Mouse (Mus musculus): ENCODE results near the gene Gm19426. TPM values are rescaled to one million over a fixed set of nuclear protein-coding genes. Genes with fewer than 3 reads are reported as not detected.

Gene Gm19426
- polyA plus RNA-seq (2014; fragmentation: Illumina TruSeq; extraction: RNeasy Lipid Tissue Mini Kit (QIAGEN cat#74804); ENCODE audit: low read depth, low replicate concordance) = 4.8 TPM

DNA sequence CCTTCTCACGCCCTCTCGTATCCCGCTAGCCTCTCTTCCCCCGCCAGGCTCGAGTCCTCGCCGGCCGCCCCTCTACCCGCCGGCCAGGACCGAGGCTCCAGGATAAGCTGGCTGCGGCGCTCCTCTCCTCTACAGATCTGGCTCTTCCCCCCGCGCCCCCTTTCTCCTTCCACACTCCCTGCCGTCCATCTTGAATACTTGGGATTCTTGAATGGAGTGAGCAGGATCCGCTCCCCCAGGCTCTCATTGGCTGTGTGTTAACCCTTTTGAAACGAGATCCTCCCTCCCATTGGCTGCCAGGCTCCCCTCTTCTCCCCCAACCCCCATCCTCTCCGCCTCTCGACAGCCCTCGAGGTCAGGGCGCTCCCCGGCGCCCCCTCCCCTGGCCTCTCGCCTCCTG lies at the start of gene Gm19426:
TSS of gene Gm19426 (minus strand) at position 95 of the 400 bp plus-strand sequence.

DNA sequence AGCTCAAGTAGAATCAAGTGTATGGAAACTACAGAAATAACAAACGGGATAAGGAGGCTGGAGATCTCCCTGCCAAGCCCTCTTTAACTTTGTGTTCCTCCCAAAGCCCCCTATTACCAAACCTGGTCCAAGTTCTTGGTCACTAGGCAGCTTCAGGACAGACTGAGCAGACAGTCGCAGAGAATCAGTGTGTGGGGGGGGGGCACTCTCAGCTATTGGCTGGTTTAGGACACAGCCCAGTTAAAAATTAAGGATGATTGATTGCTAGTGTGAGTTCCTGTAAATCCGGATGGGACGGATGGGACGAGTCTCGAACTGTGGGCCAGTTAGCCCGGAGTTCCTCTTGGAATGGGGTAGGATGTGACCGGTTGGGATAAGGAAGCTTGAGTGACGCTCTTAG lies 31.8 kb upstream of the Gm19426 start, which contains the start of gene Serping1:
TSS of gene Serping1 (minus strand) at position 204 of the 400 bp plus-strand sequence.

DNA sequence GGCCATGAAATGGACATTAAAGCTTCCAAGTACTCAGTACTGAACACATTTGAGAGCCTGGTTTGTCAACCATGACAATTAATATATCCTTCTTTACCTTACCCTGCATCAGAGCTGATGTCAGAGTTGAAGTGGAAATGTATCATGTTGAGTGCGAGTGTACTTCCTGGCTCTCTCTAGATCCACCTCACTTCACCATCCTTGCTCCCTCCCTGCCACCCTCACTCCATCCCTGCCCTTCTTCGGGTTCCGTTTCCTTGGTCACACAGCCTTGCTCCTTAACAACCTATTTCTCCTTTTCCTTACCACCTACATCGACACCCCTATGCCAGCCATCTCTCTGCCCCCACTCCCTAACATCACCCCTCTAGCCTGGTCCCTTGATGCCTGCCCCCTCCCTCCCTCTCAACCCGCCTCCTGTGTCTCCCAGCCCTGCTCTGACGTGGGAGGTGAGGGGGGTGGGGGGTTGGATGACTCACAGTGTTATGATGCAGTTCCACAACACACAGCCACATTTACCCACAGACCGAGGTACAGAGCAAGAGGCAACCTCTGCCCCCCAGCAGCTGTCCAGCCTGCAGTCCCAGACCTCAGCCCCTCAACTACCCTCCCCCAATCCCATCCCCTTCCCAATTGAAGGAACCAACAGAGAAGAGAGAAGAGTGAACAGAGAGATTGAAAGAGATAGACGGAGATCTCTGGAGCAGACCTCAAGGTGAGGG lies 9.7 kb downstream of the Gm19426 start, which contains the start of gene Ypel4:
TSS of gene Ypel4 (plus strand) at position 480 of the 722 bp plus-strand sequence.

DNA sequence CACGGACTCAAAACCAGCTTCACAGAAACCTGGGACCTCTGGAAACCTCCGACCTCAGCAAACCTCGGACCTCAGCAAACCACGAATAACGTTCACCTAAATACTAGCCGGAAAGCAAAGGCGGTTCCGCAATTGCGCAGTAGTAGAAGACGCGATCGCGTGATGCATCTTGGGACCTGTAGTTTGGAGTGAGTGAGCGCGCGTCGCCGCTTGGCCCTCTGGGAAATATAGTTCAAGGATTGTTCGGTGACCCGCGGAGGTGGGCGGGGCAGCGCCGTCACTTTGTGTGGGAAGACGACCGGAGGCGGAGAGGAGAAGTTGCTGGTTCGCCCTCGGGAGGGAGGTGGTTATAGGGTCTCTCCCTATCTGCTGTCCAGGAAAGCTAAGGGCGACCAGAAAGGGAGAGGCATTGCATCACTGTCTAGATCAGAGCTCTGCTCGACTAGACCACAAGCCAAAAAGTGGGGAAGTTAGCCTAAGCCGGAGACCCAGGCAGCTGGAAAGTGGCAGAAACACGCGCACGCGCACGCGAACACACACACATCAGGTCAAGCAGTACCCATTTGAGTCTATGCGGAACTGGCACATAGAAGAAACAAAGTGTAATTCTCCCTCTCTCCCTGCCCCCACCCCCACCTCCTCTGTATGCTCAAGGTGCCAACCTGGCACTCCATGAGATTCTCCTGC lies 16.1 kb downstream of the Gm19426 start, which contains the start of gene Clp1:
TSS of gene Clp1 (minus strand) at position 179 of the 687 bp plus-strand sequence.

DNA sequence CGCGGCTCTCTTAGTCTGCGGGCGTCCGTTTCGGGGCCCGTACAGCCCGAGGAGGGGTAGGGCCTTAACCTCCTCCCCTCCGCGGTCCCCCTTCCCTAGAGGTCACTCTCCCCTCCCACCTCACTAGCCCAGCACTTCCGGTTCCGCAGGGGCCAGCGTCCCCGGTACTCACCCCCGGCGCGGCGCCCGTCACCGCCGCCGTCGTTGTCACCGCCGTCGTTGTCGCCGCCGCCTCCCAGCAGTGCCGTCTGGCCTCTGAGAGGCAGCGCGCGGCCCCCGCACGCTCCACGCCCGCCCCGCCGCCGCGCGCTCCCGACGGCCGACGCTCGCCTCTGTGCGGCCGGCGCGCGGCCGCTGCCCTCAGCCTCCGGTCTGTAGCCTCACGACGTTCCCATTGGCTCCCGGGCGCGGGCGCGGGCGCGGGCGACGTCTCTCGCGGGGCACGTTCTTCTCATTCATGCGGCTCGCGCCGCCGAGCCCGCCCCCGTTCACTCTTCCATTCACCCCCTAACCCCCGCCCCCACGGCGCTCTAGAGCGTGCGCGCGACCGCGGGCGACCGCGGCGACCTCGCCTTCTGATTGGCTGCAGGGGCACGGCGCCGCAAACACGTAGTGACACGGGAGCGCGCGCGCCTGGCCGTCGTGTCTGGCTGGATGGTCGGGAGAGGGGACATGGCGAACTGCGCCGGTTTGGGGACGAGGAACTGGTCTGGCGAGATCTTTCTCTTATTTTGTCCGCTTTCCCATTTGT lies 28.5 kb downstream of the Gm19426 start, which contains the start of gene Zdhhc5:
TSS of gene Zdhhc5 (minus strand) at position 370 of the 751 bp plus-strand sequence.

Other genes starting within 250 kb of the Gm19426 start
- 89.6 TPM for gene Ctnnd1, start 92.9 kb downstream of the Gm19426 start, polyA plus RNA-seq (2014; fragmentation: Illumina TruSeq; extraction: RNeasy Lipid Tissue Mini Kit (QIAGEN cat#74804); ENCODE audit: low read depth, low replicate concordance)
- gene Btbd18, start 84.6 kb downstream of the Gm19426 start, polyA plus RNA-seq (2014; fragmentation: Illumina TruSeq; extraction: RNeasy Lipid Tissue Mini Kit (QIAGEN cat#74804); ENCODE audit: low read depth, low replicate concordance) = not detected
- 38.3 TPM for gene Selenoh, start 72.9 kb downstream of the Gm19426 start, polyA plus RNA-seq (2014; fragmentation: Illumina TruSeq; extraction: RNeasy Lipid Tissue Mini Kit (QIAGEN cat#74804); ENCODE audit: low read depth, low replicate concordance)
- gene Gm28635, start 65.6 kb downstream of the Gm19426 start, polyA plus RNA-seq (2014; fragmentation: Illumina TruSeq; extraction: RNeasy Lipid Tissue Mini Kit (QIAGEN cat#74804); ENCODE audit: low read depth, low replicate concordance) = not detected
- 27.6 TPM for gene Med19, start 65.3 kb downstream of the Gm19426 start, polyA plus RNA-seq (2014; fragmentation: Illumina TruSeq; extraction: RNeasy Lipid Tissue Mini Kit (QIAGEN cat#74804); ENCODE audit: low read depth, low replicate concordance)
- 86.7 TPM for gene Tmx2, start 64.5 kb downstream of the Gm19426 start, polyA plus RNA-seq (2014; fragmentation: Illumina TruSeq; extraction: RNeasy Lipid Tissue Mini Kit (QIAGEN cat#74804); ENCODE audit: low read depth, low replicate concordance)
- 52.8 TPM for gene Zdhhc5, start 28.5 kb downstream of the Gm19426 start, polyA plus RNA-seq (2014; fragmentation: Illumina TruSeq; extraction: RNeasy Lipid Tissue Mini Kit (QIAGEN cat#74804); ENCODE audit: low read depth, low replicate concordance)
- gene Clp1, start 16.3 kb downstream of the Gm19426 start, polyA plus RNA-seq (2014; fragmentation: Illumina TruSeq; extraction: RNeasy Lipid Tissue Mini Kit (QIAGEN cat#74804); ENCODE audit: low read depth, low replicate concordance) = 16.6 TPM
- 2.2 TPM for gene Ypel4, start 9.6 kb downstream of the Gm19426 start, polyA plus RNA-seq (2014; fragmentation: Illumina TruSeq; extraction: RNeasy Lipid Tissue Mini Kit (QIAGEN cat#74804); ENCODE audit: low read depth, low replicate concordance)
- 379 TPM for gene Serping1, start 31.8 kb upstream of the Gm19426 start, polyA plus RNA-seq (2014; fragmentation: Illumina TruSeq; extraction: RNeasy Lipid Tissue Mini Kit (QIAGEN cat#74804); ENCODE audit: low read depth, low replicate concordance)
- gene Ube2l6, start 55.2 kb upstream of the Gm19426 start, polyA plus RNA-seq (2014; fragmentation: Illumina TruSeq; extraction: RNeasy Lipid Tissue Mini Kit (QIAGEN cat#74804); ENCODE audit: low read depth, low replicate concordance) = 23.1 TPM
- 0.29 TPM for gene Smtnl1, start 79.0 kb upstream of the Gm19426 start, polyA plus RNA-seq (2014; fragmentation: Illumina TruSeq; extraction: RNeasy Lipid Tissue Mini Kit (QIAGEN cat#74804); ENCODE audit: low read depth, low replicate concordance)
- gene Timm10, start 83.3 kb upstream of the Gm19426 start, polyA plus RNA-seq (2014; fragmentation: Illumina TruSeq; extraction: RNeasy Lipid Tissue Mini Kit (QIAGEN cat#74804); ENCODE audit: low read depth, low replicate concordance) = 27.3 TPM
- gene Slc43a1, start 95.2 kb upstream of the Gm19426 start, polyA plus RNA-seq (2014; fragmentation: Illumina TruSeq; extraction: RNeasy Lipid Tissue Mini Kit (QIAGEN cat#74804); ENCODE audit: low read depth, low replicate concordance) = 23.5 TPM
- gene Rtn4rl2, start 143.1 kb upstream of the Gm19426 start, polyA plus RNA-seq (2014; fragmentation: Illumina TruSeq; extraction: RNeasy Lipid Tissue Mini Kit (QIAGEN cat#74804); ENCODE audit: low read depth, low replicate concordance) = 1.9 TPM
- 81.5 TPM for gene Slc43a3, start 192.9 kb upstream of the Gm19426 start, polyA plus RNA-seq (2014; fragmentation: Illumina TruSeq; extraction: RNeasy Lipid Tissue Mini Kit (QIAGEN cat#74804); ENCODE audit: low read depth, low replicate concordance)
- not detected for gene Prg2, start 236.8 kb upstream of the Gm19426 start, polyA plus RNA-seq (2014; fragmentation: Illumina TruSeq; extraction: RNeasy Lipid Tissue Mini Kit (QIAGEN cat#74804); ENCODE audit: low read depth, low replicate concordance)
- not detected for gene Prg3, start 244.6 kb upstream of the Gm19426 start, polyA plus RNA-seq (2014; fragmentation: Illumina TruSeq; extraction: RNeasy Lipid Tissue Mini Kit (QIAGEN cat#74804); ENCODE audit: low read depth, low replicate concordance)

All from adipose tissue, adult 10 weeks (tissue).